Comparison of ENCODE assay signal across 8 mouse cellular contexts in genomic region chr11:69008182-69009121, GRCm38 (mm10). TPM values are rescaled to one million over a fixed set of nuclear protein-coding genes. Genes with fewer than 3 reads are reported as not detected.
DNase-seq lines count a peak whose midpoint lies in the region; ATAC-seq and TF ChIP-seq lines count a peak whose summit lies in the region.

Gene Pfas, minus strand, starts transcription at chr11:69008460.

- dilution Hi-C loops in CH12.LX (cut with MboI; ENCODE audit: extremely low pct_ligation_motif_present, extremely low pct_unique_long_range_greater_than_20kb, low sequenced_read_pairs), result no loop called here

- H3K79me2 ChIP-seq in CH12.LX (replicated peaks; ENCODE audit: control insufficient read depth, extremely low read depth, insufficient read depth, poor library complexity, severe bottlenecking), result peaks cover 45% of the 10 kb centered on the region

- H3K9ac ChIP-seq in CH12.LX (ENCODE audit: insufficient read depth, low read depth), result peak within 1 kb of the TSS; percentile 90
- peak within 1 kb of the TSS; percentile 58 for H3K9ac ChIP-seq in forebrain, embryonic 12.5 days
- peak within 1 kb of the TSS; percentile 44; the same call in 1 of the 2 replicates for H3K9ac ChIP-seq in heart, postnatal 0 days (replicated peaks; ENCODE audit: low read depth, low read length)
- peak within 1 kb of the TSS; percentile 67 for H3K9ac ChIP-seq in liver, embryonic 16.5 days (ENCODE audit: low read depth, low read length)
- H3K9ac ChIP-seq in neural tube, embryonic 13.5 days, result peak within 1 kb of the TSS; percentile 78

- no peaks in the 10 kb centered on the region for H3K9me3 ChIP-seq in CH12.LX (replicated peaks; ENCODE audit: low read length)
- H3K9me3 ChIP-seq in forebrain, embryonic 12.5 days, result no peaks in the 10 kb centered on the region
- H3K9me3 ChIP-seq in heart, postnatal 0 days (replicated peaks; ENCODE audit: control insufficient read depth, low read length), result no peaks in the 10 kb centered on the region
- no peaks in the 10 kb centered on the region for H3K9me3 ChIP-seq in liver, embryonic 16.5 days (replicated peaks; ENCODE audit: control insufficient read depth, low read length)
- no peaks in the 10 kb centered on the region for H3K9me3 ChIP-seq in neural tube, embryonic 13.5 days

- 10% methylated on average over 38 of the region's 38 CpGs for WGBS in forebrain, embryonic 12.5 days
- WGBS in heart, postnatal 0 days, result 9% methylated on average over 38 of the region's 38 CpGs
- 9% methylated on average over 38 of the region's 38 CpGs for WGBS in liver, embryonic 16.5 days (ENCODE audit: insufficient replicate concordance)
- 10% methylated on average over 38 of the region's 38 CpGs for WGBS in neural tube, embryonic 13.5 days

- DNase-seq in CH12.LX (ENCODE audit: extremely low read depth), result peak; percentile 99
- peak; percentile 94 for DNase-seq in c-Kit-positive CD71-positive TER-119-negative erythroid progenitor cells, embryonic 14.5 days (ENCODE audit: low read depth)
- DNase-seq in heart, postnatal 0 days (ENCODE audit: low spot score), result peak; percentile 90
- peak; percentile 97 to 98 for DNase-seq in kidney, postnatal 4 days

- peak; percentile 86 for ATAC-seq in forebrain, embryonic 12.5 days (ENCODE audit: low FRiP score)
- ATAC-seq in heart, postnatal 0 days (ENCODE audit: insufficient read depth, low read depth), result peak; percentile 65
- peak; percentile 64 for ATAC-seq in liver, embryonic 16.5 days (ENCODE audit: low read depth)
- ATAC-seq in neural tube, embryonic 13.5 days (ENCODE audit: low read depth), result peak; percentile 79

- TF ChIP-seq CTCF in CH12.LX (conservative IDR thresholded peaks at IDR 0.05 in 1 of 2, IDR thresholded peaks at IDR 0.05 in 1 of 2; ENCODE audit: low read depth in 2 of 2, low read length in 2 of 2), result peak in 1 of 2 experiments; percentile 65; a peak in 2 of 4 replicates
- no peak for TF ChIP-seq CTCF in heart, postnatal 0 days (IDR thresholded peaks at IDR 0.05; ENCODE audit: low read depth)
- peak; percentile 15; the same call in 1 of the 2 replicates for TF ChIP-seq CTCF in testis, adult 2 months (IDR thresholded peaks at IDR 0.05; ENCODE audit: control insufficient read depth, insufficient read depth, insufficient replicate concordance, low read depth, low read length)

- in situ Hi-C loops in CH12.LX (cut with MboI; ENCODE audit: low pct_ligation_motif_present, low pct_unique_long_range_greater_than_20kb, low sequenced_read_pairs), result no loop called here

- no peak for TF ChIP-seq EP300 in CH12.LX (IDR thresholded peaks at IDR 0.05; ENCODE audit: low read length)
- TF ChIP-seq EP300 in heart, postnatal 0 days (IDR thresholded peaks at IDR 0.05; ENCODE audit: low read depth), result no peak

- H3K27ac ChIP-seq in CH12.LX (ENCODE audit: insufficient read depth, low read depth), result peak within 1 kb of the TSS; percentile 6; the same call in 1 of the 2 replicates
- H3K27ac ChIP-seq in forebrain, embryonic 12.5 days, result peak within 1 kb of the TSS; percentile 70; the same call in 1 of the 2 replicates
- peak within 1 kb of the TSS; percentile 10 for H3K27ac ChIP-seq in heart, postnatal 0 days (ENCODE audit: low read depth)
- peak within 1 kb of the TSS; percentile 77 for H3K27ac ChIP-seq in liver, embryonic 16.5 days (ENCODE audit: low read length)
- H3K27ac ChIP-seq in neural tube, embryonic 13.5 days (replicated peaks), result peak within 1 kb of the TSS; percentile 70
- H3K27ac ChIP-seq in testis, adult 2 months (ENCODE audit: control insufficient read depth, insufficient read depth, low read depth, low read length), result peak within 1 kb of the TSS; percentile 80

- H3K36me3 ChIP-seq in CH12.LX (replicated peaks in 1 of 2; ENCODE audit: control insufficient read depth in 1 of 2, insufficient read depth in 1 of 2, low read length in 1 of 2), result peaks cover 1 to 36% of the 10 kb centered on the region in 2 experiments
- peaks cover 3% of the 10 kb centered on the region; the same call in 1 of the 2 replicates for H3K36me3 ChIP-seq in forebrain, embryonic 12.5 days (replicated peaks)
- no peaks in the 10 kb centered on the region for H3K36me3 ChIP-seq in heart, postnatal 0 days (replicated peaks; ENCODE audit: control insufficient read depth, insufficient read depth, low read length)
- peaks cover 1% of the 10 kb centered on the region; the same call in 1 of the 2 replicates for H3K36me3 ChIP-seq in liver, embryonic 16.5 days (ENCODE audit: control insufficient read depth, insufficient read depth)
- no peaks in the 10 kb centered on the region for H3K36me3 ChIP-seq in neural tube, embryonic 13.5 days
- no peaks in the 10 kb centered on the region for H3K36me3 ChIP-seq in testis, adult 2 months (ENCODE audit: control insufficient read depth, insufficient read depth, low read length)

- no peak for TF ChIP-seq RAD21 in CH12.LX (IDR thresholded peaks at IDR 0.05; ENCODE audit: low read depth, low read length)

- TF ChIP-seq POLR2A in CH12.LX (IDR thresholded peaks at IDR 0.05; ENCODE audit: low read depth, low read length), result peak; percentile 93
- TF ChIP-seq POLR2A in testis, adult 2 months (IDR thresholded peaks at IDR 0.05; ENCODE audit: control insufficient read depth, low read depth, low read length), result peak; percentile 89

- H3K4me1 ChIP-seq in CH12.LX (ENCODE audit: control insufficient read depth in 1 of 2, insufficient read depth in 2 of 2), result peaks cover 10 to 52% of the 10 kb centered on the region in 2 experiments
- H3K4me1 ChIP-seq in forebrain, embryonic 12.5 days, result peaks cover 23% of the 10 kb centered on the region
- peaks cover 9% of the 10 kb centered on the region; the same call in 1 of the 2 replicates for H3K4me1 ChIP-seq in heart, postnatal 0 days (ENCODE audit: control insufficient read depth, insufficient read depth)
- H3K4me1 ChIP-seq in liver, embryonic 16.5 days (ENCODE audit: control insufficient read depth, low read depth, low read length), result peaks cover 41% of the 10 kb centered on the region
- H3K4me1 ChIP-seq in neural tube, embryonic 13.5 days (replicated peaks), result peaks cover 24% of the 10 kb centered on the region
- H3K4me1 ChIP-seq in testis, adult 2 months (ENCODE audit: control insufficient read depth, insufficient read depth, low read length), result peaks cover 6% of the 10 kb centered on the region

- peak within 1 kb of the TSS; percentile 68 to 97 (median 84) for H3K4me3 ChIP-seq in CH12.LX (replicated peaks in 1 of 3; ENCODE audit: low read depth in 2 of 3, low read length in 2 of 3, poor library complexity in 1 of 3)
- peak within 1 kb of the TSS; percentile 55 for H3K4me3 ChIP-seq in forebrain, embryonic 12.5 days (replicated peaks)
- H3K4me3 ChIP-seq in heart, postnatal 0 days (ENCODE audit: low read depth, low read length), result peak within 1 kb of the TSS; percentile 68
- H3K4me3 ChIP-seq in liver, embryonic 16.5 days (ENCODE audit: low read depth, low read length), result peak within 1 kb of the TSS; percentile 80
- peak within 1 kb of the TSS; percentile 73 for H3K4me3 ChIP-seq in neural tube, embryonic 13.5 days
- peak within 1 kb of the TSS; percentile 94 for H3K4me3 ChIP-seq in testis, adult 2 months (ENCODE audit: control insufficient read depth, low read depth, low read length)

- H3K27me3 ChIP-seq in CH12.LX (replicated peaks), result no peaks in the 10 kb centered on the region
- no peaks in the 10 kb centered on the region for H3K27me3 ChIP-seq in forebrain, embryonic 12.5 days
- H3K27me3 ChIP-seq in heart, postnatal 0 days (ENCODE audit: control insufficient read depth, insufficient read depth, low read length), result no peaks in the 10 kb centered on the region
- H3K27me3 ChIP-seq in liver, embryonic 16.5 days (ENCODE audit: control insufficient read depth, insufficient read depth, low read depth, low read length), result no peaks in the 10 kb centered on the region
- no peaks in the 10 kb centered on the region for H3K27me3 ChIP-seq in neural tube, embryonic 13.5 days
- H3K27me3 ChIP-seq in testis, adult 2 months (ENCODE audit: control insufficient read depth, insufficient read depth, low read length), result no peaks in the 10 kb centered on the region

- H3K4me2 ChIP-seq in CH12.LX (ENCODE audit: insufficient read depth, low read depth, poor library complexity, severe bottlenecking), result peak within 1 kb of the TSS; percentile 91
- H3K4me2 ChIP-seq in forebrain, embryonic 12.5 days, result peak within 1 kb of the TSS; percentile 60
- peak within 1 kb of the TSS; percentile 82 for H3K4me2 ChIP-seq in heart, postnatal 0 days (ENCODE audit: low read depth, low read length)
- H3K4me2 ChIP-seq in liver, embryonic 16.5 days (ENCODE audit: low read depth, low read length), result peak within 1 kb of the TSS; percentile 65
- peak within 1 kb of the TSS; percentile 75 for H3K4me2 ChIP-seq in neural tube, embryonic 13.5 days

TF ChIP-seq in CH12.LX, 34 proteins besides CTCF, POLR2A, EP300 and RAD21 (continues in another document):
- no peak for TF ChIP-seq PAX5 (IDR thresholded peaks at IDR 0.05; ENCODE audit: low read length)
- TF ChIP-seq USF1 (IDR thresholded peaks at IDR 0.05; ENCODE audit: low read depth, low read length), result no peak
- TF ChIP-seq E2F4 (IDR thresholded peaks at IDR 0.05; ENCODE audit: insufficient replicate concordance, low read depth, low read length), result peak; percentile 97
- no peak; the same call in 1 of the 2 replicates for TF ChIP-seq RCOR1 (conservative IDR thresholded peaks at IDR 0.05; ENCODE audit: low read depth, low read length)
- peak; percentile 61 for TF ChIP-seq ELF1 (IDR thresholded peaks at IDR 0.05; ENCODE audit: low read depth, low read length)
- TF ChIP-seq SIN3A (IDR thresholded peaks at IDR 0.05; ENCODE audit: low read length), result peak; percentile 97
- peak; percentile 99 for TF ChIP-seq MXI1 (IDR thresholded peaks at IDR 0.05; ENCODE audit: low read depth, low read length)
- no peak; the same call in 1 of the 2 replicates for TF ChIP-seq TBP (conservative IDR thresholded peaks at IDR 0.05; ENCODE audit: low read depth, low read length)
- TF ChIP-seq JUND (conservative IDR thresholded peaks at IDR 0.05; ENCODE audit: low read depth, low read length), result no peak; the same call in none of the 2 replicates
- TF ChIP-seq MAZ (IDR thresholded peaks at IDR 0.05; ENCODE audit: low read depth, low read length), result no peak
- TF ChIP-seq MYC (IDR thresholded peaks at IDR 0.05; ENCODE audit: low read depth, low read length), result peak; percentile 92
- TF ChIP-seq USF2 (conservative IDR thresholded peaks at IDR 0.05; ENCODE audit: low read depth, low read length), result no peak

RNA-seq across cellular contexts. Expression of gene Pfas, which starts in this region (rescaled TPM):
- 110 and 132 TPM in 2 replicates for total RNA-seq in CH12.LX (2012; rRNA removed)
- 61.9 and 65.0 TPM in 2 replicates for total RNA-seq in CH12.LX (2014; rRNA removed)
- 66.5 and 72.9 TPM in 2 replicates for polyA plus RNA-seq in CH12.LX (2012; ENCODE audit: insufficient read length, low read depth)
- 35.4 and 40.4 TPM in 2 replicates for polyA plus RNA-seq in forebrain, embryonic 12.5 days (2016; fragmentation: Nextera tagmentation; extraction: Ambion mirVana)
- 10.1 and 12.3 TPM in 2 replicates for total RNA-seq in heart, postnatal 0 days (2014; rRNA removed; ENCODE audit: low replicate concordance)
- polyA plus RNA-seq in heart, postnatal 0 days (2015; fragmentation: Nextera tagmentation; extraction: Ambion mirVana), result 8.3 and 8.7 TPM in 2 replicates
- polyA plus RNA-seq in liver, embryonic 16.5 days (2015; fragmentation: Nextera tagmentation; extraction: Ambion mirVana), result 13.7 and 15.4 TPM in 2 replicates
- polyA plus RNA-seq in neural tube, embryonic 13.5 days (2015; fragmentation: Nextera tagmentation; extraction: Ambion mirVana), result 19.1 and 21.9 TPM in 2 replicates
- 9.6 and 11.8 TPM in 2 replicates for polyA plus RNA-seq in testis, adult 2 months (2012; rRNA removed)

Comparison
In these comparisons a context has a peak if more than half of its experiments do, and no peak if none do; other contexts are left out.
1. Peak in every context shown above with its lines: DNase-seq, ATAC-seq, H3K4me3 ChIP-seq and H3K27ac ChIP-seq.
2. H3K27ac ChIP-seq: peak in every context shown above with its lines; median percentile 80 in testis, adult 2 months; 77 in liver, embryonic 16.5 days; 70 in forebrain, embryonic 12.5 days; 70 in neural tube, embryonic 13.5 days; 10 in heart, postnatal 0 days; 6 in CH12.LX.